Mouse (Mus musculus) cerebellum, adult 11-12 months (tissue): ENCODE measurements at regions not wholly inside any gene's neighbourhood (a gene's known extent, or its start where the extent isn't known, plus 50 kb on each side); places are given as distances from the start of the nearest gene placed in this dataset.
A peak's percentile ranks its signal among the peaks of the same experiment; 100 is the strongest.
"Not testable (repeated sequence)": the region's sequence is repeated elsewhere in the genome, so short reads cannot be mapped to it uniquely, and the experiment has no call there.

ENCODE experiments used
- DNase-seq: peaks from one replicate; pipeline ENCODE4 v3.0.0; 2022

DNA sequence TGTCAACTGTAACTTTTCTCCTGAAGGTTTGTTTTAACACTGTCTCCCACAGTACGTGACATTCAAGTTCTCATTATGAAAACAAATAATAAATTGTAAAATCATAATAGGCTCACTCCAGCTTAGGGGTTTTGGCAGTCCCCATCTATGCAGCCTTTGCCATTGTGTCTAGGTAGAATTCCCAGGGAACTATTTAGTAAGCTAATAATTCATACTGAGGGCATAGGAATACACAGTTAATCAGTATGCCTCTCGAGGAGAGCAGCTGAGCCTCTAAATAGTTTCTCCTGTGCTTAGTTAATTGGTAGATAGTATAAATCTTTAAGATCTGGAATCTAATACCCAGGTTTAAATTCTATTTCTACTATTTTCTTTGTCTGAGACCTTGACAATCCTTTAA is 191.7 kb downstream of the Tprg start:
- no peak for DNase-seq

GRCm38 (mm10) chr16:25483831-25484254 is 197.2 kb downstream of the Tprg start:
- no peak for DNase-seq

DNA sequence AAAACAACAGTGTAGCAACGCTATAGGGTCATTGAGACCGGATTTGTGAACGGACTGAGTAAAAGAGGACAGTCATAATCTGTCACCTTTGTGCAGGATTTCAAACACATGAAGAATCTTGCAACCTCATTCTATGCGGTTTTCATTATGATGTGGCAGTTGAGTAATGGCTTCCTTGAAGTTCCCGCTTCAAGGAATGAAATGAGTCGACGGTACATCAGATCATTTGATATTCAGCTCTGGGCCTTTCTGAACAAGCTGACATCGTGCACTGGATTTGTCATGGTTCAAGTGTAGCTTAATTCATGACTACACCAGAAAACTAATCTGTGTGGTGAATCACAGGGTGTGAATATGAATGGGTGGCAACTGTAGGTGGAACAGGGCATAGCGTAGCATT is 198.4 kb downstream of the Tprg start:
- no peak for DNase-seq

DNA sequence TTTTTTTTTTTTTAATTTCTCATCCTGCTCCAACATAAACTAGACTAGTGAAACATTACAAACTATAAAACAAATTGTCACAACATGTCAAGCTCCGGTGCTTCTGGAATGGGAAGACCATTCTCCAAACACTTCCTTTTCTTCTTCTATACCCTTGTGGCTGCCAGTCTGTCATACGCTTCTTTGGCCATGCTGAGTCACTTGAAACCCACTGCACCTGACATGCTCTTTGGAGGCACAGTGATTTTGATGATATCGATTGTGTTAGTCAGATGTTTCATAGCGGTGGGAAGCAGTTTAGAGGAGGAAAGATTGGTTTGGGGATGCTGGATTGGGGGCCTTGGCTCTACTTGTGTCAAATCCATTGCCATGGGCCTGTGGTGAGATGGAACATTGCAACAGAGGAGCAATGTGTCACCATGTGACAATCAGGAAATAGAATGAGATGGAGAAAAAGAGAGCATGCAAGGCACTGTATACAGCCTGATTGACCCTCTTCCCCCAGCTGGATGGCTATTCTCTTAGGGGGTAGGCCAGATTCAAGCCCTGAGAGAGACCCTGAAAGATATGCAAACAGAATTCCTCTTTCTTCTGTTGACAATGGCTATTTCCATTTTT is 197.0 kb upstream of the Trp63 start:
- no peak for DNase-seq

DNA sequence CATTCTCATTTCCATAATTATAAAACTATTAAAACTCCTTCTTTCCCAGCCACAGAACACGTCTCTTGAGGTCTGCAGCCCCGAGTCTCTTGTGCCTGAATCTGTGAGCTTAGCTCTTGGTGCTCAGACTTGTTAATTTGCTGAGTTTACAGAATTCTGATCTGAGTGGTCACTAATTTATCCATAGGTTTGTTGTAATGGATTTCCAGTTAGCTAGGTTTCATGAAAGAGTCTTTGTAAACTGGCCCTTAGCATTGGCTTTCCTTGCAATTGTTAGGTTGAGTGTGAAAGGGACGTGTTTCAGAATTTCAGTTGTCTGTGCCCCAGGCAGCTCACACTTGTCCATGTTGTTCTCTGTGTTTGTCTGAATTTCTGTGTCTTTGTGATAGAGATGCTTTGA is 192.7 kb upstream of the Trp63 start:
- no peak for DNase-seq

DNA sequence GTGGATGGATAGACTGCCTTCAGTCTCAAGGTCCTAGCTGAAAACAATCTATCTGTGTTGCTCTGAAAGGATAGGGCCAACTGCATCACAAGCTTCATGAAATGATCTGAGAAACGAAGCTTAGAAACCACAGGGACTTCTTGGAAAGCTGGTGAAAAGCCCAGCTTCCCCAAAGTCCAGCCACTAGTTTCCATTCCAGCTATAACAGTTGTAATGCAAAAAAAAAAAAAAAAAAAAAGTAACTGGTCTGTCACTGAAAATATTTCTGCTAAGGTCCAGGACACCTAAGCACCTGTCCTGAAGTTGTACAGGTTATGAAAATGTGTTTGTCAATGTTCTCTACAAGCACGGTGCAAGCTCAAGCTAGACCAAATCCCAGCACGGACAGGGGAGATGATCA is 189.4 kb upstream of the Trp63 start:
- DNase-seq, result no peak

DNA sequence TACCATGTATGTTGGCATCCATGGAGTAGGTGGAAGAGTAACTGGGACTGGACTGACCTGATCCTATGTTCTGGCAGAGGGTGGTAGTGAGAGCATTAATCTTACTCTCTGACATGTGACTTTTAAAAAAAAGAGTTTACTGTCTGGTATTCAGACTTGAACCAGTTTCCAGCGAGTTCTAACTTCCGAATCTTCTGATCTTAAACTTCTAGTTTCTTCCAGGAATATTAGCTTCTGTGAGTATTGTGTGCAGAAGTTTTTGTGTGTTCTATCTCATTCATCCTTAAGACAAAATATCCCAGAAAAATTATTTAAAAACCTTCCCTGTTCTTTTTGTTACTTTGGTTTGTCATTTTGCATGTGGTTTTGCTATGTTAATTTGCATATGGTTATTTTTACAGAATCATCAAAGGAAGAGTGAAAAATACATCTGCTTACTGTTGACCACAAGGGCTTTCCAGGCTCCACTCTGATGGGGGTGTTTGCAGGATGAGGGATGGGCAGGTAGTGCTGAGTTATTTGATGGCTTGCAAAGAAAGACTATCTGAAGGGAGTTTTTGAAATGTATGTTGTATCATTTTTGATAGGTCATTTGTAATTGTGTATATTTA is 187.9 kb upstream of the Trp63 start:
- no peak for DNase-seq

- no peak for DNase-seq
Observed at GRCm38 (mm10) chr16:25504829-25505228, 178.7 kb upstream of the Trp63 start.

- DNase-seq, result no peak
Observed at GRCm38 (mm10) chr16:25517114-25517868, 166.3 kb upstream of the Trp63 start.

GRCm38 (mm10) chr16:25523141-25523540 is 160.4 kb upstream of the Trp63 start:
- not testable (repeated sequence) for DNase-seq

- no peak for DNase-seq
Observed at GRCm38 (mm10) chr16:25523621-25524020, 159.9 kb upstream of the Trp63 start.

GRCm38 (mm10) chr16:25527850-25528249 is 155.7 kb upstream of the Trp63 start:
- no peak for DNase-seq

DNA sequence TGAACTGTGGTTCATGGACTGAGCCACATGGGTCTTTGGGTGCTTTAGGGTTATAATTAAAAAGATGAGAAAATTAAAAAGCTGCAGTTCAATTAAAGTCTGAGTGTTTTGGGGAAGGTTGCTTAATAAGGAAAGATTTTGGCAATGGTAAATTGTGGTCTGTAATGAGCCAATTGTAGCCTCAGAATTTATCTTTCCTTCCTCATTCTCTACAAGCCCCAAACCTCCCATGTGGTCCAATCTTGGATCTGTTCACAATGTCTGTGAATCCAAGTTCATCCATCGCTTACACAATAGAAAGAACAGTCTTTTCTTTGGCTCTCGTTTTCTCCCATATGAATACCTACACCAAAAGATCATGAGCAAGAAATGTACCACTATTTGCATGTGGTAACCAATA is 155.2 kb upstream of the Trp63 start:
- no peak for DNase-seq

GRCm38 (mm10) chr16:25529681-25530080 is 153.9 kb upstream of the Trp63 start:
- DNase-seq, result peak; percentile 6

DNA sequence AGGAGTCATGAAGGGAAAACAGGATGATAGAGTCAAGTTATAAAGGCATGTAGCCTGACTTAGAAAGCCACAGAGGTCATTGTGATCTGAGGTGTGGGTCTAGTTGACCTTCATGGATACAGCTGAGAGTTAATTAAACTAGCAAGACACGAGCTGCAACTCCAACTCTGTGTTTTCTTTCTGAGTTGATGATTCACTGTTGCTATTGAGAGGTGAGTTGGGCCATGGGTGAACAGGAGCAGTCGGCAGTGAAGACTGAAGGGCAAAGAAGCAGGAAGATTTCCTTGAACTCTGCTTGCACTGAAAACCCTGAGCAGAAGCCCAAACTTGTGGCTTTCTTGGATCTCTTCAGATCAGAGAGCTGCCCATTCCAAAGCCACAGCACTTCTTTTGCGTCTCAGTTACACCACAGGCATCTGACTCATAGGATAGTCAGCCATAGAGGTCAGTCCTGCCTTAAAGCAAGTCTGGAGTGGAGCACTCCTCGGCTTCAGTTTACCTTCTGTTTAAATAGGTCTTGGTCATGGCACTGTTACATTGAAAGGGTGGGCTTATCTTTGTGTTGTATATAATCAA is 151.7 kb upstream of the Trp63 start:
- no peak for DNase-seq

DNA sequence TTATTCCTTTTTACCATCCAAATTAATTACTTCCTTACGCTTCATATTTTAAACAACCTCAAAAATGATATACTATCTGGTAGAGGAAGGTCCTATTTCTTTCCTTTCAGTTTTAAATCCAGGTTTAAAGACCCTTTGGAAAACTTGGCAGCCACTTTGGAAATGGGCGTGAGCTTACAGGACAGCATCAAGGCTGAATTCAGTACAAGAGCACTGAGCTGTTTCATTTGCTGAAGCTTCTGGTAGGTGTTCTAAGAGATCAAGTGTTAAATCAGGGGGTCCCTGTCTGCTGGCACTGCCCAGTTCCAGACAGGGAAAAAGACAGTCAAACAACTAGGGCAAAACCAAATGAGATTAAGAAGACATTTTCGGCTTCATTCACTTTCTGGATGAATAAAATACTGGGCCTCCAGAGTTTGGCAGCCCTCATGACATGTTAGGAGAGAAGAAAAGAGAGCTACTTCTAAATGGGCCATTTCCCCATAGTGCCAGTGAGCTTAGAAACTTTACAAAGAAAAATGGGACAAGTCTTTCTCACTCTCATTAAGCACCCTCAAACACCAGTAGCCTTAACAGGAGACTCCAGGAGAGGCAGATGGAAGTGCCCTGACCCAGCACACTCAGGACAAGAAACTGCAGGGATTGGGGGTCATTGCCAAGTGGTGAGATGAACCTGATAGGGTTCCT is 150.9 kb upstream of the Trp63 start:
- DNase-seq, result no peak

DNA sequence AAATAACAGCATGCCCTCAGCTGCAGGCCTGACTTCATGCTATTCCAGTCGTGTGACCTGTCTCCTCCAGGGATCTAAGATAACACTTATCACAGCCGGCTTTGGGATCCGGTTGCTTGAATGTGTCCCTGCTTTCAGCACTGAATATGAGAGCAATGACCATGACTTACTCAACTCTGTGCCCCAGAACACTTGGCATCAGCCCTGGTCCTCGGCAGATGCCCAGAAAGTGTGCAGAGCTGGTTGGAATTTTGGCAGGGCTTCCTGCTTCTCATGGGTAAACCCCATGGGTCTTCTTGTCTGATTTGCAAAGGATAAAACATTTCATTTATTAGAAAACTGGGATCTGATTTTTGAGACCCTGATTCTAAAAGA is 150.4 kb upstream of the Trp63 start:
- DNase-seq, result peak; percentile 28

DNA sequence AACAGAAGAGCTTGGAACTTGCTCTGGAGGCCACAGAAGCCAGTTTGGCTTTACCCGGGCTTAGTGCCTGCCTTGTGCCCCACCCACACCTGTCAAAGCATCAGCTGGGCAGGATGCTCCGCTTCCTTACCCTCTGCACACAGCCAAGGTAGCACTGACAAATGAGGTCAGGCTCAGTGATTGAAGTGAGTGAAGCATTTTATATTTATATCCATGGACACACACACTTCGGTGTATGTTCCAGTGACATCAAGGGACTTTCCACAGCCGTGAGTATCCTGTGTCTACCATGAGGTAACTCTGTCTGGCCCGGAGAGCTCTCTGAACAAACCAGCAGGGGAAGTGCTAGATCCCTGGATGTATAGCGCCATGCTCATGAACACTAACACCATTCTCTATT is 147.0 kb upstream of the Trp63 start:
- no peak for DNase-seq

DNA sequence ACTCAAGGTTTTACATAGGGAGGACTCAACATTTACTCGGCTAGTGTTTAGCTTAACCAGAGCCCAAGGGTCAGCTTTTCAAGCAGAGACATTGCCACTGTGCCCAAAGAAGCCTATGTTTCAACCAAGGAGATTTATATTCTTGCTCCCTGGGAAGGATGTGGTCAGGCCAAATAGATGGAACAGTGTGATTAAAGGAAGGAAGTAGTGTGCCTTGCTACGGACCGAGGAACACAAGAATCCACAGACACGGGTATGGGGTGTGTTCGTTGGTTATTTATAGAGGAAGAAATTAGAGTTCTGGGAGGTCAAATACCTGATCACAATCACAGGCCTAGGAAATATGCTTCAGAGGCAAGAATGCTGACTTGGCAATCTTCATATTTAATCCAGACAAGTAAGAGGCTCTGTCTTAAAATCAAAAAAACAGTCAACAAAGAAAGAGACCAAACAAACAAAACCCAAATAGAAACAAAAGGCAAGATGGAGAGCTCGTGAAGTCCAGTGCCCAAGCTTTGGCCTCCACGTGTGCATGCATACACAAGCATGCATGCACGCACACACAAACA is 133.9 kb upstream of the Trp63 start:
- DNase-seq, result no peak

- no peak for DNase-seq
Observed at GRCm38 (mm10) chr16:25557181-25557580, 126.4 kb upstream of the Trp63 start.

GRCm38 (mm10) chr16:25580216-25580615 is 103.3 kb upstream of the Trp63 start:
- DNase-seq, result no peak

GRCm38 (mm10) chr16:25584337-25585069 is 99.1 kb upstream of the Trp63 start:
- no peak for DNase-seq
